Mouse (Mus musculus): ENCODE results near the gene Rbbp6. TPM values are rescaled to one million over a fixed set of nuclear protein-coding genes. Genes with fewer than 3 reads are reported as not detected.

Gene Rbbp6
- polyA plus RNA-seq, 1 experiment: 35.6 TPM

DNA sequence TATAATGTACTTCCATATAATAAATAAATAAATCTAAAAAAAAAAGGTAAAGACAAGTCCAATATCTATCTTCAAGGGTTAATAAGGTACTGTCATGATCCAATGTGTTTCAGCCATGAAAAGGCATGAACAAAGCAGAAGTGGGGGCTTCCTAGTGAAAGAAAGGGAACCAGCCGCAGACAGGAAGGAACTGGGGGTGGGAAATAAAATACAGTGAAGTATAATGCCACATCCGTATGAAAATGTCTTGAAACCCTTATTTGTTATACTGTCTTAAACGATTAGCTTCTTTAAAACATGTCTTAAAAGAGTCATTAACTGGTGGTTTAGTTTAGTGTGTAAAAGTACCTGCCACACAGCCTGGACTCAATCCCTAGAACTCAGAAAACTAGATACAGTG lies 26.3 kb upstream of the Rbbp6 start:
- TF ChIP-seq CTCF (IDR thresholded peaks at IDR 0.05; ENCODE audit: control insufficient read depth, insufficient read depth, low read length) (no peak), POLR2A (IDR thresholded peaks at IDR 0.05; ENCODE audit: borderline replicate concordance, control insufficient read depth, low read depth, low read length) (no peak)

DNA sequence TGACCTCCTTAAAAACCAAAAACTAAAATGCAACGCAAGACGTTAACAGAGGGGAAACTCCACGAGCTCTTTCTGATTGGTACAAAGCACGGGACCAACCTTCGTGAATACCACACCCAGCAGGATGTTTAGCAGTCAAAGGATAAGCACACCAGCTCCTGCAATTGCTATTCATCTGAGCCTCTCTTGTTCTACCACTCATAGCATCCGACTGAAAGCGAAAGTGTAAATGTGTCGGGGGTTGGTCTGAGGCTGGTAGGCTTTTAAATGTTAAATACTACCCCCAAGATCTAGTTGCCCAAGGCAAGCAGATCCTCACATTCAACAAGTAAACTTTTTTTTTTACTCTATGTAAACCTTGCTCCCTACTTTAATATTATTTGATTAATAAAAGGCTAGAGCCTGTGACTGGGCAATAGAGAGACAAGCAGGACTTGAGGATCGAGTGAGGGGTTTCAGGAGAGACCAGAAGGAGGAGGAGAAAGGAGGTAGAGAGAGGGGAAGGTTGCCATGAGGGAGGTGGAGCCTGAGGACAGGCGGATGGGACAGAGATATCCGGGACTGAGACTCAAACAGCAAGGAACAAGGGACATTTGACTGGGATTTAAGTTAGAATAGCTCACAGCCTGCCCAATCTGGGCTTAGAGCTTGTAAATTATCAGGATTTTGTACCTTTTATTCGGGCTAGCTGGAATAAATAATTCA lies 25.0 kb upstream of the Rbbp6 start:
- TF ChIP-seq POLR2A (IDR thresholded peaks at IDR 0.05; ENCODE audit: borderline replicate concordance, control insufficient read depth, low read depth, low read length) (no peak), CTCF (IDR thresholded peaks at IDR 0.05; ENCODE audit: control insufficient read depth, insufficient read depth, low read length) (no peak)
- Histone ChIP-seq H3K4me1 (ENCODE audit: control insufficient read depth, insufficient read depth, low read length) (peaks cover 1% of the 10 kb centered on the region; the same call in 1 of the 2 replicates), H3K4me3 (replicated peaks; ENCODE audit: control insufficient read depth, low read depth, low read length) (peak overlapping the region; percentile 14), H3K27ac (ENCODE audit: control insufficient read depth, insufficient read depth, low read depth, low read length, poor library complexity) (no peak overlapping the region)
- WGBS: 5% methylated on average over 12 of the region's 12 CpGs

More for the DNA sequence above, 26.3 kb upstream of the Rbbp6 start:
- Histone ChIP-seq H3K4me1 (ENCODE audit: control insufficient read depth, insufficient read depth, low read length) (peaks cover 1% of the 10 kb centered on the region; the same call in 1 of the 2 replicates), H3K27ac (ENCODE audit: control insufficient read depth, insufficient read depth, low read depth, low read length, poor library complexity) (no peak overlapping the region), H3K4me3 (replicated peaks; ENCODE audit: control insufficient read depth, low read depth, low read length) (no peak overlapping the region)
- 1% methylated on average over 3 of the region's 3 CpGs for WGBS

DNA sequence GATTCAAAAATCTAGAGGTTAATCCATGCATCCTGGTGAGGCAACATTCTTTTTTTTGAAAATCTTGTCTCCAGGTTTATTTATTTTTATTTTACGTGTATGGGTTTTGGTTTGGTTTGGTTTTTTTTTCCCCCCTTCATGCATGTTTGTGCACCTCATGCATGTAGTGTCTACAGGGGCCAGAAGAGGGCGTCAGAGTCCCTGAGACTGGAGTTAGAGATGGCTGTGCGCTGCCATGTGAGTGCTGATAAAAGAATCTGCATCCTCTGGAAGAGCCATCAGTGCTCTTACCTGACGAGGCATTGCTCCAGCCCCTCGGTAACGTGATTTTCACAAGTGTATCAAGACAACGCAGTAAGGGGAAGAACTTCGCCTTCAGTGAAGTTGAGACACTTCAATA lies 23.4 kb upstream of the Rbbp6 start:
- H3K4me1 ChIP-seq (ENCODE audit: control insufficient read depth, insufficient read depth, low read length): peaks cover 1% of the 10 kb centered on the region; the same call in 1 of the 2 replicates
- no peak overlapping the region for H3K4me3 ChIP-seq (replicated peaks; ENCODE audit: control insufficient read depth, low read depth, low read length)
- TF ChIP-seq POLR2A (IDR thresholded peaks at IDR 0.05; ENCODE audit: borderline replicate concordance, control insufficient read depth, low read depth, low read length): no peak
- TF ChIP-seq CTCF (IDR thresholded peaks at IDR 0.05; ENCODE audit: control insufficient read depth, insufficient read depth, low read length): peak; percentile 20; the same call in 1 of the 2 replicates
- H3K27ac ChIP-seq (ENCODE audit: control insufficient read depth, insufficient read depth, low read depth, low read length, poor library complexity): no peak overlapping the region
- WGBS: 85% methylated on average over 8 of the region's 8 CpGs

DNA sequence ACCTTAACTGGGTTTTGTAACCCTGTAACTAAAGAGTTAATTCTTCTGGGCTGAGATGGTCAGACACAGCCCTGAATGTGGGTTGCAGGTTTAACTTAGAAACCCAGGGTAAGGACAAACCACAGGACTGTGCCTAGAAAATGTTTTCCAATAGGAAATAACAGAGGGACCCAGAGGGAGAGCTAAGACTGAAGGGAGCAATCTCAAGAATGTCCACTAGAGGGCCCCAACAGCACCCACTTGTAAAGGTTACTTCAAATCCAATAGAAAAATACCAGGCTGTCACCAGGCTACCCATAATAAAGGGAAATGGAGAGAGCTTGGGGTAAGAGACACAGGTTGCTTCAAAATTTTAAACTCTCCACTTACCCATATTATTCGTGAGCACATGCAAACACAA lies 20.3 kb upstream of the Rbbp6 start:
- no peak overlapping the region for H3K4me3 ChIP-seq (replicated peaks; ENCODE audit: control insufficient read depth, low read depth, low read length)
- 3% methylated on average over 1 of the region's 1 CpGs for WGBS
- H3K4me1 ChIP-seq (ENCODE audit: control insufficient read depth, insufficient read depth, low read length): no peaks in the 10 kb centered on the region
- TF ChIP-seq POLR2A (IDR thresholded peaks at IDR 0.05; ENCODE audit: borderline replicate concordance, control insufficient read depth, low read depth, low read length) (no peak), CTCF (IDR thresholded peaks at IDR 0.05; ENCODE audit: control insufficient read depth, insufficient read depth, low read length) (no peak)
- H3K27ac ChIP-seq (ENCODE audit: control insufficient read depth, insufficient read depth, low read depth, low read length, poor library complexity): no peak overlapping the region

DNA sequence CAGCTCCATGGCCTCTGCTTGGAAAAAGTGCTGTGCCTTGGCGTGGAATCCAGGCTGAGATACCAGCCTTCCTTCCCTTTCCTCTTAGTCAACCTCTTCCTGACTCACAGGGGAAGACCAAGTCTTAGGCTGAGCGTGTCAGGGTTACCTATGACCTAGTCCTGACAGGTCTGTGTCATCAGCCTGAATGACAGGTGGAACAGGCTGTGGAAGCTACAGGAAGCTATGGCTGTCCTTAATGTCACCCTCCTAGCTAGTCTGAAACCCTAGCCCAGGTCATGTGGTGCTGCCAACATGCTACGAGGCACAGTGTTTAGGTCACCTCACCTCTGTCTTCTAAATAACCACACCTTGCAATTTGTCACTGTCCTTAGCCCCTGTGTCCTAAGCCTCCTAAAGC lies 16.2 kb upstream of the Rbbp6 start:
- WGBS: 59% methylated on average over 3 of the region's 3 CpGs
- Histone ChIP-seq H3K4me1 (ENCODE audit: control insufficient read depth, insufficient read depth, low read length) (no peaks in the 10 kb centered on the region), H3K27ac (ENCODE audit: control insufficient read depth, insufficient read depth, low read depth, low read length, poor library complexity) (no peak overlapping the region), H3K4me3 (replicated peaks; ENCODE audit: control insufficient read depth, low read depth, low read length) (no peak overlapping the region)
- TF ChIP-seq CTCF (IDR thresholded peaks at IDR 0.05; ENCODE audit: control insufficient read depth, insufficient read depth, low read length): no peak
- no peak for TF ChIP-seq POLR2A (IDR thresholded peaks at IDR 0.05; ENCODE audit: borderline replicate concordance, control insufficient read depth, low read depth, low read length)

DNA sequence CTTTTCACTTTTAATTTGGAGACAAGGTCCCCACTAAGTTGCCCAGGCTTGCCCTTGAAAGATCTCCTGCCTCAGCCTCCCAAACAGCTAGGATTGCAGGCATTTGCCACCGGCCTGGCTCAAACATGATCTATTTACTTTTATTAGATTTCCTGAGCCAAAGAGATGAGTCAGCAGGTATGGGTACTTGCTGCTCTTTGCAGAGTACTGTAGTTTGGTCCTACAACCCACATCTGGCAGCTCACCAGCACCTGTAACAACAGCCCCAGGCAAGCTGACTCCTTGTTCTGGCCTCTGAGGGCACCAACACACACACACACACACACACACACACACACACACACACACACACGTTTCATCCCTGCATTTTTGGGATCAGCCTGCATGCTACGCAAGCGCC lies 14.0 kb upstream of the Rbbp6 start:
- Histone ChIP-seq H3K27ac (ENCODE audit: control insufficient read depth, insufficient read depth, low read depth, low read length, poor library complexity) (no peak overlapping the region), H3K4me1 (ENCODE audit: control insufficient read depth, insufficient read depth, low read length) (no peaks in the 10 kb centered on the region), H3K4me3 (replicated peaks; ENCODE audit: control insufficient read depth, low read depth, low read length) (no peak overlapping the region)
- TF ChIP-seq POLR2A (IDR thresholded peaks at IDR 0.05; ENCODE audit: borderline replicate concordance, control insufficient read depth, low read depth, low read length) (no peak), CTCF (IDR thresholded peaks at IDR 0.05; ENCODE audit: control insufficient read depth, insufficient read depth, low read length) (no peak)
- 66% methylated on average over 4 of the region's 4 CpGs for WGBS

DNA sequence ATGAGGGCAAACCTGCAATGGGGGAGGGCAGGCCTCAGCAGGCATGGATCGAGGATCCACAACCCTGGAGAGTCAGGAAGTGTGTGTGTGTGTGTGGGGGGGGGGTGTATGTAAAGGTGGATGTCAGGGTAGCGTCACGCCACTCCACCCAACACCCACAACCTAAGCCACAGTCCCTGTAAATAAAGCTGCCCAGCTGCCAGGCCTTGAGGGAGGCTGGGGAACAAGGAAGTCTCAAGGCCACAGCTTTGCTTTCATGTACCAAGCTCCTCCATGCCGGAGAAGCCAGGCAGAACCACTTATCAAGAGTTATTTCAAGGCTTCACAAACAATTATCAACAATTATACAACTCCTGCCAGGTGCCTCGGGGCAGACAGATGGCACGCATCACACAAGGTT lies 13.4 kb upstream of the Rbbp6 start:
- no peaks in the 10 kb centered on the region for H3K4me1 ChIP-seq (ENCODE audit: control insufficient read depth, insufficient read depth, low read length)
- TF ChIP-seq POLR2A (IDR thresholded peaks at IDR 0.05; ENCODE audit: borderline replicate concordance, control insufficient read depth, low read depth, low read length) (no peak), CTCF (IDR thresholded peaks at IDR 0.05; ENCODE audit: control insufficient read depth, insufficient read depth, low read length) (no peak)
- H3K4me3 ChIP-seq (replicated peaks; ENCODE audit: control insufficient read depth, low read depth, low read length): no peak overlapping the region
- H3K27ac ChIP-seq (ENCODE audit: control insufficient read depth, insufficient read depth, low read depth, low read length, poor library complexity): no peak overlapping the region
- WGBS: 53% methylated on average over 6 of the region's 6 CpGs

DNA sequence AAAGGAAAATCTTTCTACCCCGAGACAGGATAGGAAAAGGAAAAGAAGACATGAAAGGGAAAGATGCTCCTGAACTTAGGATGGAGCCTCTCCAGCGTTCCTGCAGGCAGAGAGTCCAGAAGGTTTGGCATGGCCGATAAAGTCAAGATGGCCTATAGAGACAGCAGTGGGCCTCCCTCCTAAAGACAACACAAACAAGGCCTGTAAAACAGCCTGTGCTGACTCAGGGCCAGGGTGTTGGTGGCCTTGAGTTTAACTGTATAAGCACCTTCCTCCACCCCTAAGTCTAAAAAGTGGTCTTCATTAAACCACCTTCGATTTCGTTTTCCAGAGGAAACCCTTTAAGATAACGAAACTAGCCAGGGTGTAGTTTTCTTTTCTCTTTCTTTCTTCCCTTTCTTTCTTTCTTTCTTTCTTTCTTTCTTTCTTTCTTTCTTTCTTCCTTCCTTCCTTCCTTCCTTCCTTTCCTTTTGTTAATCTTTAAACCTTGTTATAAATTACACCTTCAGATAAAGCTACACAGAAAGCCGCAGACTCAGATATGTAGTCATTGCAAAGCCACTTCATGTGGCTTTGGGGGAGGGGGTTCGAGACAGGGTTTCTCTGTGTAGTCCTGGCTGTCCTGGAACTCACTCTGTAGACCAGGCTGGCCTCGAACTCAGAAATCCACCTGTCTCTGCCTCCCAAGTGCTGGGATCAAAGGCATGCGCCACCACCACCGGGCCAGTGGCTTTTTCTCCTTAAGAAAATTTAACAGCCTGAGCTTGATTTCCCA lies 10.8 kb upstream of the Rbbp6 start:
- WGBS: 78% methylated on average over 11 of the region's 11 CpGs
- no peak for TF ChIP-seq CTCF (IDR thresholded peaks at IDR 0.05; ENCODE audit: control insufficient read depth, insufficient read depth, low read length)
- TF ChIP-seq POLR2A (IDR thresholded peaks at IDR 0.05; ENCODE audit: borderline replicate concordance, control insufficient read depth, low read depth, low read length): no peak
- Histone ChIP-seq H3K27ac (ENCODE audit: control insufficient read depth, insufficient read depth, low read depth, low read length, poor library complexity) (no peak overlapping the region), H3K4me1 (ENCODE audit: control insufficient read depth, insufficient read depth, low read length) (no peaks in the 10 kb centered on the region), H3K4me3 (replicated peaks; ENCODE audit: control insufficient read depth, low read depth, low read length) (no peak overlapping the region)
